Mouse (Mus musculus) heart, embryonic 11.5 days (tissue): ENCODE results near the gene Plekhm3. TPM values are rescaled to one million over a fixed set of nuclear protein-coding genes. Genes with fewer than 3 reads are reported as not detected.

Experiments used
- ATAC-seq: fragments of 200-750 bp; cut with Nextera tagmentation; replicated peaks from 2 replicates; pipeline ENCODE4 v1.8.0; 2017; ENCODE audit warnings: moderate library complexity; ENCODE audit not compliant: insufficient number of reproducible peaks, low FRiP score, low TSS enrichment
- H3K27ac ChIP-seq: fragments of 300-500 bp; sonication (generic); 2 replicates; pipeline ENCODE4 v1.5.1; 2014; ENCODE audit warnings: mild to moderate bottlenecking, low read depth, low read length
- H3K27me3 ChIP-seq: fragments of 300-500 bp; sonication (generic); 2 replicates; pipeline ENCODE4 v1.6.1; 2014; ENCODE audit warnings: mild to moderate bottlenecking, low read length, mixed read lengths; ENCODE audit not compliant: control insufficient read depth, insufficient read depth
- H3K36me3 ChIP-seq: fragments of 300-500 bp; sonication (generic); 2 replicates; pipeline ENCODE4 v1.6.1; 2014; ENCODE audit warnings: mild to moderate bottlenecking, low read length, moderate library complexity, mixed read lengths; ENCODE audit not compliant: control insufficient read depth, insufficient read depth
- H3K4me1 ChIP-seq: fragments of 300-500 bp; sonication (generic); 2 replicates; pipeline ENCODE4 v1.6.1; 2014; ENCODE audit warnings: low read length; ENCODE audit not compliant: control insufficient read depth, insufficient read depth
- H3K4me2 ChIP-seq: fragments of 300-500 bp; sonication (generic); 2 replicates; pipeline ENCODE4 v1.6.1; 2014; ENCODE audit warnings: mild to moderate bottlenecking, moderate library complexity
- H3K4me3 ChIP-seq: fragments of 300-500 bp; sonication (generic); 2 replicates; pipeline ENCODE4 v1.5.1; 2014; ENCODE audit warnings: low read depth, low read length
- H3K9ac ChIP-seq: fragments of 300-500 bp; sonication (generic); 2 replicates; pipeline ENCODE4 v1.6.1; 2014; ENCODE audit warnings: mild to moderate bottlenecking, low read depth, low read length, moderate library complexity
- H3K9me3 ChIP-seq: fragments of 300-500 bp; sonication (generic); replicated peaks from 2 replicates; pipeline ENCODE4 v1.6.1; 2016; ENCODE audit warnings: low read length; ENCODE audit not compliant: control insufficient read depth
- WGBS: fragments of 180-500 bp; shearing (Covaris S2); extraction: QIAGEN DNeasy Blood & Tissue Kit; methylation state at CpG from one replicate; pipeline ENCODE4 v1.1.7; 2014; ENCODE audit not compliant: insufficient replicate concordance; 5-methylcytosine and 5-hydroxymethylcytosine counted together
- polyA plus RNA-seq: library from polyadenylated mRNA; unstranded; fragments of >200 nt; fragmentation: Nextera tagmentation; extraction: Ambion mirVana; gene quantifications from 2 replicates; pipeline ENCODE4 v1.2.1, GENCODE M21; 2014

Plekhm3 gene
- polyA plus RNA-seq, 1 experiment from 2014 or later = 9.9 TPM

DNA sequence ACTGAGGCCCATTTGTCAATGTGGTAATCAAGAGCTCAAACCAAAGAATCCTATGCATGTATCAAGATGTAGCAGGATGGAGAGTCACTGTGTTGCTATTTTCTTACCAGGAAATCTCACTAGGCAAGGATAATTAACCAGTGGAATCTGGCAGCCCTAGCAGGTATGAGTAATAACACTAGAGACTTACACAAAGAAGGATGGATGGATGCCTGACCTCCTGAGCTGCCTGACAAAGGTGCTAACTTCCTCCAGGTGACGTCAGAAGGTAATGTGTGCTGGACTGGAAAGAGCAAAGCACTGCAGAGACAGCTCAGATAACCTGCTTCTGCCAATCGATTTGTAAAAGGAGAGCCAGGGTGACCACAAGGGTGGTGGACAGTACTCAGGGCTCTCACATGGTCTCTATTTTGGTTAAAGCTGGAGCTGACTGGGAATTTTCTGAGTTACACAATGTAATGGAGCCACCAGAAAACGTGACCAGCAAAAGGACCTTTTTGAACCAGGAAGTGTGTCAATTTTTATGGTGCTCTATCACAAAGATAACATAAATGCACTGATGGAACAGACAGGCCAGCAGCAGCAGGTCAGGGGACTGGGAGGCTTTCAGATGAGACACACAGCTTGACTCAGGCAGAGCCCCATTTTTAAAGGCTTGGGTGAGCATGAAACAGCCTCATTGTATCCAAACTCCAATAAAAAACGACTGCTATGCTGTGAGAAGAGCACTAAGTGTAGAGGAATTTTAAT, 14.4 kb downstream of the Plekhm3 start:
- Histone ChIP-seq H3K9ac (no peak overlapping the region), H3K27ac (no peak overlapping the region), H3K36me3 (no peaks in the 10 kb centered on the region; the same call in 1 of the 2 replicates), H3K4me2 (no peak overlapping the region), H3K9me3 (no peaks in the 10 kb centered on the region), H3K4me1 (peaks cover 13% of the 10 kb centered on the region), H3K27me3 (no peaks in the 10 kb centered on the region), H3K4me3 (no peak overlapping the region)
- ATAC-seq = no peak
- 70% methylated on average over 4 of the region's 4 CpGs for WGBS

DNA sequence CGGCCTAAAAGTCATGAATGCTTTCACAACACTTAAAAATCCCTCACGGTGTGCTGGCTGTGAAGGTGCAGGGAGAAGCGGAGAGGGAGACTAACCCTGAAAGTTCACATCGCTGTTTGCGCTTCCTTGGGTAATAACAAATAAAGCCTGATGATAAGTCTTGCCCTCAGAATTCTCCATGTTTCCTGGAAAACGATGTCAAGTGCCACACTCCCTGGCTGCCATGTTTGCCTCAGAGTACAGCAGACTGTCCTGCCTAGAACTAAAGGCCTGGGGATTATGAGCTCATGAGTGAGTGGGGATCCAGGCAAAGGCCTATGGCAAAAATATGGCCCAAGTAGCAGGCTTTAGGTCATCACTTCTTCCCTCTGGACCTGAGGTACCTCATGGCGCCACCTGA, 17.7 kb downstream of the Plekhm3 start:
- H3K36me3 ChIP-seq = no peaks in the 10 kb centered on the region; the same call in 1 of the 2 replicates
- 87% methylated on average over 7 of the region's 7 CpGs for WGBS
- no peak for ATAC-seq
- H3K4me3 ChIP-seq = no peak overlapping the region
- H3K4me1 ChIP-seq = no peaks in the 10 kb centered on the region
- H3K27me3 ChIP-seq = no peaks in the 10 kb centered on the region
- no peak overlapping the region for H3K9ac ChIP-seq
- no peak overlapping the region for H3K4me2 ChIP-seq
- no peaks in the 10 kb centered on the region for H3K9me3 ChIP-seq
- no peak overlapping the region for H3K27ac ChIP-seq

DNA sequence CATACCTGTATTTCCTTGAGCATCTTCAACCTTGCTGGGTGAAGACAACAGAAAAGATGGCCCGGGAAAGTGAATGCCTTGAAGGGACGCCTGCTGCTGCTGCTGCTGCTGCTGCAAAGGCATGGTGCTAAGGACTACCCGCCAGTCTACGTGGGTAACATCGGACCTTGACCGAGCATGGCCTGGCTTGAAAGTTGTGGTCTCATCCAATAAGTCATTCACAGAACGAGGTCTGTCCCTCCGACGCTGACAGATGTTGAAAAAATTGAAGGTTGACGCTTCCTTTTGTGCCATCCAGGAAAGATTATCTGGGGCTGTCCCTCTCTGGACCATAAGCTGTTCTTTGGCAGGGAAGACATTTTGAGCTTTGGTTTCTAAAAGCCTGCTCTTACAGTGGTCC, 18.9 kb downstream of the Plekhm3 start:
- H3K9me3 ChIP-seq = no peaks in the 10 kb centered on the region
- H3K9ac ChIP-seq = no peak overlapping the region
- 90% methylated on average over 10 of the region's 10 CpGs for WGBS
- H3K27ac ChIP-seq = no peak overlapping the region
- H3K27me3 ChIP-seq = no peaks in the 10 kb centered on the region
- no peaks in the 10 kb centered on the region for H3K4me1 ChIP-seq
- H3K4me2 ChIP-seq = no peak overlapping the region
- H3K4me3 ChIP-seq = no peak overlapping the region
- H3K36me3 ChIP-seq = no peaks in the 10 kb centered on the region
- no peak for ATAC-seq

DNA sequence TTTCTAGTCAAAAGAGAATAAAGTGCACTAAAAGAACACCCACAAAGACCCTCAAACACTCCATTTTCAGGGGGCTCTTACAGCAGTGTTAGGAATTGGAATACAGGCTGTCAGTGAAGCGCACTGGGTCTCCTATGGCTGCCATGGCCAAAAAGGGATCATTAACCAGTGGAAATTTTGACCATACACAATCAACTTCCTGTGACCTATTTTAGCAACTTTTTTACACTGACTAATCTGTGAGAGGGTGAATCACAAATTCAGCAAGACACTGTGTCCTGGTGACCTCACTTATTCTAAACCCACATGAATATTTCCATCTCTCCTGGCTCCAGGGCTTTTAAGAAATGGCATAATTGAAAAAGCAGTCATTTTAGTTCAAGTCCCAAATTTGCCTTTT, 23.7 kb downstream of the Plekhm3 start:
- H3K27ac ChIP-seq = no peak overlapping the region
- H3K27me3 ChIP-seq = no peaks in the 10 kb centered on the region
- no peaks in the 10 kb centered on the region for H3K36me3 ChIP-seq
- H3K4me3 ChIP-seq = no peak overlapping the region
- no peaks in the 10 kb centered on the region for H3K4me1 ChIP-seq
- H3K9ac ChIP-seq = no peak overlapping the region
- no peak overlapping the region for H3K4me2 ChIP-seq
- 86% methylated on average over 1 of the region's 1 CpGs for WGBS
- no peaks in the 10 kb centered on the region for H3K9me3 ChIP-seq
- no peak for ATAC-seq

DNA sequence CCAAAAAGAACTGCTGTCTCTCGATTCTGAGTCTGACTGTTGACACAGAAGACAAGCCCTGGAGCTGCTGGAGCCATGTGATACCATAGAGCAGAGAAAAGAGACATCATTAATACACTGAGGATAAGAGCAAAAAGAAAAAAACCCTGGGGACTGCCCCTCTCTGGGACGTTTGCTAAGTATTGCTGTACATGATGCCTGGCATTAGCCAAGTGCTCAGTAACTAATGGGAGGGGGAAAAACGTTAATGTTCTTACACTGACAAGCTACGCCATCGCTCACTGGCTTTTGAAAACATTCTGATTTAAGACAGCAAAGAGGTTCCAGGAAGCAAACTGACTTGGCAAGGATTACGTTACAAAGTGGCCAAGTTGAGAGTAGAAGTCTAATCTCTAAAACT, 26.5 kb downstream of the Plekhm3 start:
- no peak overlapping the region for H3K4me2 ChIP-seq
- H3K36me3 ChIP-seq = no peaks in the 10 kb centered on the region
- H3K27me3 ChIP-seq = no peaks in the 10 kb centered on the region
- no peak overlapping the region for H3K27ac ChIP-seq
- WGBS = 69% methylated on average over 6 of the region's 6 CpGs
- H3K9me3 ChIP-seq = no peaks in the 10 kb centered on the region
- no peaks in the 10 kb centered on the region for H3K4me1 ChIP-seq
- ATAC-seq = no peak
- no peak overlapping the region for H3K4me3 ChIP-seq
- no peak overlapping the region for H3K9ac ChIP-seq

DNA sequence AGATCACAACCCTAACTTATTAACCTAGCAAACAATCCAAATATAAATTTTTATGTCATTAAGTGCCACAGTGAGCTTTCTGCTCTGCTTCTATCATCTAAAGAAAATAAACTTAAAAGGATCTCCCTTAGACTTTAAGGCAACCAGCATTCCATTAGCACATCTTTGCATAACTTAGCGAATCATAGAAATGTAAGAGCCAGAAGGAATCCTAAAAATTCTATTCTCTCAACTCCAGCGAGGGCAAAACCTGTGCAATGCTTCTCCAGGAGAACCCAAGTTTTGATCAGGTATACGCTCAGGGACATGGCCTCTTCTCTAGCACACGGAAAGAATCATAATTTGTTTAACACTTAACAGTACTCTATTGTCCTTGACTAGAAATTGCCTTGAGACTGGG, 27.0 kb downstream of the Plekhm3 start:
- no peaks in the 10 kb centered on the region for H3K27me3 ChIP-seq
- H3K9me3 ChIP-seq = no peaks in the 10 kb centered on the region
- H3K27ac ChIP-seq = no peak overlapping the region
- ATAC-seq = no peak
- WGBS = 81% methylated on average over 4 of the region's 4 CpGs
- H3K4me3 ChIP-seq = no peak overlapping the region
- H3K4me1 ChIP-seq = peaks cover 1% of the 10 kb centered on the region; the same call in 1 of the 2 replicates
- H3K36me3 ChIP-seq = no peaks in the 10 kb centered on the region
- H3K4me2 ChIP-seq = no peak overlapping the region
- no peak overlapping the region for H3K9ac ChIP-seq

DNA sequence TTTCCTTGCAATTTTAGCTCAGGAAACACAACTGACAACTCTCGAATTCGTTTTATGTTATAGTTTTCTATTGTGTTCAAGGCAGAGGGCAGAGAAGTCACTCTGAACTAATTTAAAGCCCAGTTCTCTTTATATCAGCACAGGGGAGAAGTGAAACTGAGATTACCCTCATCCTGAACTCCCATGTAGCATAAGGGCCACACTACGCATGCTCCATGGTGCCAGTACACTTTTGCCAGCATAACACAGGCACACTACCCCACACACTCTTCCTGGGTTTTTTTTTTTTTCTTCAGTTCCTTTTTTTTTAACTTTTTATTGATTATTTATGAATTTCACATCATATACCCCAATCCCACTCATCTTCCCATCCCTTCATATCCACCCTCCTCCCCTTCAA, 28.1 kb downstream of the Plekhm3 start:
- Histone ChIP-seq H3K4me2 (no peak overlapping the region), H3K4me1 (peaks cover 3% of the 10 kb centered on the region; the same call in 1 of the 2 replicates), H3K36me3 (no peaks in the 10 kb centered on the region), H3K4me3 (no peak overlapping the region), H3K9me3 (no peaks in the 10 kb centered on the region), H3K9ac (no peak overlapping the region), H3K27ac (no peak overlapping the region), H3K27me3 (no peaks in the 10 kb centered on the region)
- 80% methylated on average over 3 of the region's 3 CpGs for WGBS
- no peak for ATAC-seq

DNA sequence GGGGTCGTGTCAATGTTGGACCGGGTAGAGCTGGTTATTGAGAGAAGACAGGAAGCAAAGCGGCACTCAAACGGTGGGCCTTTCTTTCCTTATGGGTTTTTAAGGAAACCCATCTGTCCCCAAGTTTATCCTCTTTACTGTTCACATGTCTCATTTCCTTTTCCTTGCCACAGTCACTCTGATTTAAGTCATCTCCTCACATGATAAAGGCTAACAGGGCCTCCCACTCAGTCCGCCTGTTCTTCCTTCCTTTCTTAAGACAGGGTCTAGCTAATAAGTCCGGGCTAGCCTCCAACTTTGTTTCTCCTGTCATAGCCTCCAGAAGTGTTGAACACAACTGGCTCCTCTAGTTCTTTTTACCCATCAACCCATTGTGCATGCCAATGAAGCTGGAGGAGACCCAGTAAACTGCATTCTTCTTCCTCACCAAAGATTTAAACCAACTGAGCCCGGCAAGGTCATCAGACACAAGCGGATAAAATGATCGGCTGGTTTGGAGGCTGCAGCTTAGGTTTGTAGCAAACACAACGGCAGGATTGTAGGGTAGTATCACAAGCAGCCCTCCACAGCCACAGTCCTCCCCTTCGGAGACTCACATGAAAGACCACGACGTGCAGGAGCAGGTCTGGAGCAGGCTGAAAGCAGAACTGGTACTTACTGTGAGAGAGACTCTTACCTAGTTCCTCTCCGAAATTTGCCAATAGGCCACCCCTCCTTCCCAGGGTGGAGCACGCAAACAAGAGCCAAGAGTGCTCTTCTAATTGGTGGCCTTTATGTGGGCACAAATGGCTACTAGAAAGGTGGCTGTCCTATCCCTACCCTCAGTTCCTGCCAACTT, 29.0 kb downstream of the Plekhm3 start:
- H3K9me3 ChIP-seq = no peaks in the 10 kb centered on the region
- no peak overlapping the region for H3K4me2 ChIP-seq
- H3K36me3 ChIP-seq = no peaks in the 10 kb centered on the region
- no peak overlapping the region for H3K4me3 ChIP-seq
- ATAC-seq = no peak
- peaks cover 3% of the 10 kb centered on the region; the same call in 1 of the 2 replicates for H3K4me1 ChIP-seq
- H3K9ac ChIP-seq = no peak overlapping the region
- no peak overlapping the region for H3K27ac ChIP-seq
- no peaks in the 10 kb centered on the region for H3K27me3 ChIP-seq
- 77% methylated on average over 15 of the region's 15 CpGs for WGBS
